In the genomic region with DNA sequence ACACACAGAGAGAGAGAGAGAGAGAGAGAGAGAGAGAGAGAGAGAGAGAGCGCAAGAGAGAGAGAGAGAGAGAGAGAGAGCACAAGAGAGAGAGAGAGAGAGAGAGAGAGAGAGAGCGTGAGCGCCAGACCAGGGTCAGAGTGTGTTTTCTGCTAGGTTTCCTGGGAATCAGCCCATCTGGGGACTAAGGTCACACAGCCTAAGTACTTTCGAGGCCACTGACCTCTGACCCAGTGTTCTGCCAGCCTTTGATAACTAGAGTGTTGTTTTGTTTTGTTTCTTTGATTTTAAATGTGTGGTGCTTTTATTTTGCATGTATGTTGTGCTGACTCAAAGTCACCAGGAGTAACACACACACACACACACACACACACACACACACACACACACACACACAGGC, we compare ENCODE assay signal across 9 mouse cellular contexts. TPM values are rescaled to one million over a fixed set of nuclear protein-coding genes. Genes with fewer than 3 reads are reported as not detected.
DNase-seq lines count a peak whose midpoint lies in the region; ATAC-seq and TF ChIP-seq lines count a peak whose summit lies in the region.
"Had no signal": no experiment of that assay in that cellular context is flagged by ENCODE, and none has a peak within 500 bp of the region (broad histone marks: within the 10 kb centered on the region; RNA-seq: fewer than 3 reads in every experiment).

No protein-coding gene starts in this region.

- H3K27ac ChIP-seq in stomach, embryonic 16.5 days (ENCODE audit: low read length), result peak overlapping the region; percentile 48; the same call in 1 of the 2 replicates

- 56% methylated on average over 3 of the region's 4 CpGs for WGBS in lung, adult 2 months
- 22% methylated on average over 3 of the region's 4 CpGs for WGBS in stomach, embryonic 16.5 days

- peak; percentile 42 to 54 for DNase-seq in adrenal gland, postnatal 36 days
- DNase-seq in adrenal gland, adult 8-10 months, result no peak
- peak; percentile 57 for DNase-seq in lung, postnatal 10 days
- DNase-seq in lung, adult 2 months, result no peak
- peak; percentile 61 to 73 for DNase-seq in kidney, postnatal 36 days
- DNase-seq in spleen, adult 18-20 months, result no peak
- DNase-seq in thymus, postnatal 4 days, result no peak

- H3K4me3 ChIP-seq in lung, adult 2 months (replicated peaks; ENCODE audit: extremely low read depth, low read depth, low read length), result no peak overlapping the region
- no peak overlapping the region for H3K4me3 ChIP-seq in stomach, embryonic 16.5 days (replicated peaks; ENCODE audit: low read length)

- H3K4me2 ChIP-seq in stomach, embryonic 16.5 days (ENCODE audit: low read depth, low read length), result peak overlapping the region; percentile 53; the same call in 1 of the 2 replicates

- H3K4me1 ChIP-seq in lung, adult 2 months (ENCODE audit: control insufficient read depth, insufficient read depth, low read length), result peaks cover 3% of the 10 kb centered on the region
- H3K4me1 ChIP-seq in stomach, embryonic 16.5 days (ENCODE audit: control insufficient read depth, insufficient read depth, low read length), result peaks cover 29% of the 10 kb centered on the region

- no peak for TF ChIP-seq CTCF in lung, adult 2 months (IDR thresholded peaks at IDR 0.05; ENCODE audit: insufficient read depth, low read length)

- H3K9me3 ChIP-seq in stomach, embryonic 16.5 days (replicated peaks; ENCODE audit: control insufficient read depth, low read length), result no peaks in the 10 kb centered on the region

- H3K36me3 ChIP-seq in stomach, embryonic 16.5 days (ENCODE audit: control insufficient read depth, insufficient read depth, low read length), result no peaks in the 10 kb centered on the region

- ATAC-seq in stomach, embryonic 16.5 days (ENCODE audit: insufficient read depth, low FRiP score), result no peak

- H3K9ac ChIP-seq in stomach, embryonic 16.5 days (ENCODE audit: low read length), result no peak overlapping the region

- TF ChIP-seq POLR2A in lung, adult 2 months (IDR thresholded peaks at IDR 0.05; ENCODE audit: borderline replicate concordance, extremely low read depth, low read depth, low read length), result no peak

- peaks cover 27% of the 10 kb centered on the region for H3K27me3 ChIP-seq in stomach, embryonic 16.5 days (ENCODE audit: control insufficient read depth, insufficient read depth, low read length)

RNA-seq across cellular contexts. Expression of a gene that starts 1.1 kb away (rescaled TPM):
- 100 to 1,000 TPM; 167 to 239 TPM for total RNA-seq in adrenal gland, postnatal 36 days (2021)
- 100 to 1,000 TPM; 110 to 212 (median 163) TPM for total RNA-seq in adrenal gland, adult 8-10 months (2022)
- 330 and 336 TPM in 2 replicates for polyA plus RNA-seq in lung, adult 2 months (2012; rRNA removed)
- 127 and 129 TPM in 2 replicates for polyA plus RNA-seq in stomach, embryonic 16.5 days (2015; fragmentation: Nextera tagmentation; extraction: Ambion mirVana)

RNA-seq across cellular contexts. Expression of a gene that starts 3.3 kb away (rescaled TPM):
- total RNA-seq in adrenal gland, postnatal 36 days (2021), result 1 to 10 TPM; 2.7 to 5.4 TPM
- total RNA-seq in adrenal gland, adult 8-10 months (2022), result 1 to 10 TPM; 2.8 to 8.8 (median 4.2) TPM
- polyA plus RNA-seq in lung, adult 2 months (2012; rRNA removed), result 6.8 TPM in 2 replicates
- polyA plus RNA-seq in stomach, embryonic 16.5 days (2015; fragmentation: Nextera tagmentation; extraction: Ambion mirVana), result 0.92 and 1.7 TPM in 2 replicates

RNA-seq across cellular contexts. Expression of a gene that starts 4.6 kb away (rescaled TPM):
- 1 to 10 TPM; 1.2 to 1.6 TPM for total RNA-seq in adrenal gland, postnatal 36 days (2021)
- total RNA-seq in adrenal gland, adult 8-10 months (2022), result 1 to 10 TPM; 2.0 to 4.1 (median 2.3) TPM
- 7.5 and 10.6 TPM in 2 replicates for polyA plus RNA-seq in lung, adult 2 months (2012; rRNA removed)
- polyA plus RNA-seq in stomach, embryonic 16.5 days (2015; fragmentation: Nextera tagmentation; extraction: Ambion mirVana), result 22.2 and 25.8 TPM in 2 replicates

RNA-seq across cellular contexts. Expression of a gene that starts 13.6 kb away (rescaled TPM):
- total RNA-seq in adrenal gland, postnatal 36 days (2021), result 100 to 1,000 TPM in 1 of 2 experiments, 10 to 100 TPM in 1; 34.8 to 103 TPM
- total RNA-seq in adrenal gland, adult 8-10 months (2022), result 10 to 100 TPM; 53.1 to 81.6 (median 58.8) TPM
- polyA plus RNA-seq in lung, adult 2 months (2012; rRNA removed), result 156 and 178 TPM in 2 replicates
- 28.0 and 31.0 TPM in 2 replicates for polyA plus RNA-seq in stomach, embryonic 16.5 days (2015; fragmentation: Nextera tagmentation; extraction: Ambion mirVana)

RNA-seq across cellular contexts. Expression of a gene that starts 20.6 kb away (rescaled TPM):
- total RNA-seq in adrenal gland, postnatal 36 days (2021), result 1 to 10 TPM; 1.5 to 2.3 TPM
- total RNA-seq in adrenal gland, adult 8-10 months (2022), result 1 to 10 TPM in 1 of 4 experiments, under 1 TPM in 3; 0.73 to 1.3 (median 0.86) TPM
- polyA plus RNA-seq in lung, adult 2 months (2012; rRNA removed), result 16.4 and 43.2 TPM in 2 replicates
- 497 and 614 TPM in 2 replicates for polyA plus RNA-seq in stomach, embryonic 16.5 days (2015; fragmentation: Nextera tagmentation; extraction: Ambion mirVana)
- total RNA-seq: layer of hippocampus, postnatal 36 days had no signal

Comparison
In these comparisons a context has a peak if more than half of its experiments do, and no peak if none do; other contexts are left out.
1. DNase-seq: peak in adrenal gland, postnatal 36 days (2 of 2), lung, postnatal 10 days (single experiment) and kidney, postnatal 36 days (2 of 2); none in adrenal gland, adult 8-10 months (single experiment), lung, adult 2 months (single experiment), spleen, adult 18-20 months (0 of 2) and thymus, postnatal 4 days (single experiment).